Mouse (Mus musculus) MEL (cell line): ENCODE measurements around the gene Wdr4. TPM values are rescaled to one million over a fixed set of nuclear protein-coding genes. Genes with fewer than 3 reads are reported as not detected.

Experiments used
- DNase-seq: peaks from one replicate; pipeline ENCODE4 v3.0.0; 2011; ENCODE audit warnings: low read depth, low spot score
- H3K27ac ChIP-seq: 2 replicates; pipeline ENCODE4 v1.5.1; 2012; ENCODE audit warnings: low read depth, mild to moderate bottlenecking, control low read depth, low read length, moderate library complexity; ENCODE audit not compliant: control insufficient read depth
- H3K27me3 ChIP-seq, 2 experiments: fragments of 150-350 bp in 1 of 2; sonication (generic) in 1 of 2; 2 replicates each; pipeline ENCODE4 v1.6.1; 2012; ENCODE audit warnings: low read length in 2 of 2, mild to moderate bottlenecking in 2 of 2, improper control_type of control experiment in 1 of 2, moderate library complexity in 1 of 2; ENCODE audit not compliant: insufficient read depth in 2 of 2, control insufficient read depth in 1 of 2
- H3K36me3 ChIP-seq, 2 experiments: 2 replicates each; pipeline ENCODE4 v1.6.1; 2012 to 2014; ENCODE audit warnings: low read length in 2 of 2, improper control_type of control experiment in 1 of 2, inconsistent platforms in 1 of 2, mild to moderate bottlenecking in 1 of 2; ENCODE audit not compliant: insufficient read depth in 2 of 2, control insufficient read depth in 1 of 2
- H3K4me1 ChIP-seq, 2 experiments: fragments of 150-350 bp in 1 of 2; sonication (generic) in 1 of 2; 2 replicates each; pipeline ENCODE4 v1.6.1; 2012; ENCODE audit warnings: low read length in 2 of 2, improper control_type of control experiment in 1 of 2, mild to moderate bottlenecking in 1 of 2; ENCODE audit not compliant: insufficient read depth in 2 of 2, control insufficient read depth in 1 of 2
- H3K4me3 ChIP-seq, 2 experiments: fragments of 150-350 bp in 1 of 2; sonication (generic) in 1 of 2; 2 replicates each; pipeline ENCODE4 v1.5.1; 2012; ENCODE audit warnings: low read depth in 2 of 2, low read length in 2 of 2, mild to moderate bottlenecking in 2 of 2, moderate library complexity in 2 of 2, control low read depth in 1 of 2, improper control_type of control experiment in 1 of 2; ENCODE audit not compliant: control insufficient read depth in 1 of 2, insufficient read depth in 1 of 2
- H3K79me2 ChIP-seq: 2 replicates; pipeline ENCODE4 v1.6.1; 2012; ENCODE audit warnings: mild to moderate bottlenecking, low read length, moderate library complexity; ENCODE audit not compliant: control insufficient read depth, poor library complexity, insufficient read depth
- H3K9ac ChIP-seq: 2 replicates; pipeline ENCODE4 v1.6.1; 2012; ENCODE audit warnings: low read depth, mild to moderate bottlenecking, control low read depth, low read length, moderate library complexity; ENCODE audit not compliant: control insufficient read depth, poor library complexity, severe bottlenecking
- H3K9me3 ChIP-seq: fragments of 150-350 bp; sonication (generic); replicated peaks from 2 replicates; pipeline ENCODE4 v1.6.1; 2012; ENCODE audit warnings: mild to moderate bottlenecking, low read length, improper control_type of control experiment, moderate library complexity; ENCODE audit not compliant: insufficient read depth
- CHD1 ChIP-seq: IDR thresholded peaks from 2 replicates; pipeline ENCODE4 v1.6.1; 2012; ENCODE audit warnings: low read depth, mild to moderate bottlenecking, inconsistent platforms, low read length, improper control_type of control experiment
- CHD2 ChIP-seq: IDR thresholded peaks from 2 replicates; pipeline ENCODE4 v1.6.1; 2011; ENCODE audit warnings: low read length, improper control_type of control experiment
- CTCF ChIP-seq, 3 experiments: IDR thresholded peaks in 2 of 3; conservative IDR thresholded peaks in 1 of 3; 2 replicates each; pipeline ENCODE4 v1.5.1; 2011 to 2012; ENCODE audit warnings: low read length in 3 of 3, low read depth in 2 of 3, mild to moderate bottlenecking in 2 of 3, improper control_type of control experiment in 1 of 3, inconsistent platforms in 1 of 3, mixed read lengths in 1 of 3, moderate library complexity in 1 of 3; ENCODE audit not compliant: control insufficient read depth in 1 of 3, insufficient read depth in 1 of 3, poor library complexity in 1 of 3, severe bottlenecking in 1 of 3
- E2F4 ChIP-seq: IDR thresholded peaks from 2 replicates; pipeline ENCODE4 v1.6.1; 2011; ENCODE audit warnings: low read depth, low read length, improper control_type of control experiment, borderline replicate concordance
- EP300 ChIP-seq, 2 experiments: IDR thresholded peaks; 2 replicates each; pipeline ENCODE4 v1.6.1; 2011; ENCODE audit warnings: improper control_type of control experiment in 2 of 2, low read length in 2 of 2, low read depth in 1 of 2, mild to moderate bottlenecking in 1 of 2
- GATA1 ChIP-seq: IDR thresholded peaks from 2 replicates; pipeline ENCODE4 v1.6.1; 2011; ENCODE audit warnings: low read depth, low read length, improper control_type of control experiment
- HCFC1 ChIP-seq: IDR thresholded peaks from 2 replicates; pipeline ENCODE4 v1.6.1; 2012; ENCODE audit warnings: low read depth, mild to moderate bottlenecking, inconsistent platforms, low read length, improper control_type of control experiment, moderate library complexity
- MAFK ChIP-seq: IDR thresholded peaks from 2 replicates; pipeline ENCODE4 v1.6.1; 2011; ENCODE audit warnings: low read depth, mild to moderate bottlenecking, low read length, improper control_type of control experiment, borderline replicate concordance
- MAX ChIP-seq: IDR thresholded peaks from 2 replicates; pipeline ENCODE4 v1.6.1; 2011; ENCODE audit warnings: low read length, improper control_type of control experiment
- MEF2A ChIP-seq: IDR thresholded peaks from 2 replicates; pipeline ENCODE4 v1.6.1; 2014; ENCODE audit warnings: low read depth, mild to moderate bottlenecking, inconsistent platforms, low read length, improper control_type of control experiment; ENCODE audit not compliant: poor library complexity, insufficient replicate concordance, severe bottlenecking; ENCODE audit errors: extremely low read depth
- MYB ChIP-seq: IDR thresholded peaks from 2 replicates; pipeline ENCODE4 v1.6.1; 2011; ENCODE audit warnings: mild to moderate bottlenecking, low read depth, low read length, improper control_type of control experiment
- NELFE ChIP-seq: IDR thresholded peaks from 2 replicates; pipeline ENCODE4 v1.6.1; 2011; ENCODE audit warnings: low read depth, low read length, improper control_type of control experiment
- POLR2A ChIP-seq, 2 experiments: IDR thresholded peaks; 2 replicates each; pipeline ENCODE4 v1.6.1; 2011 to 2012; ENCODE audit warnings: low read length in 2 of 2, mild to moderate bottlenecking in 2 of 2, control low read depth in 1 of 2, improper control_type of control experiment in 1 of 2, low read depth in 1 of 2, moderate library complexity in 1 of 2; ENCODE audit not compliant: control insufficient read depth in 1 of 2, insufficient read depth in 1 of 2, poor library complexity in 1 of 2
- POLR2AphosphoS2 ChIP-seq: IDR thresholded peaks from 2 replicates; pipeline ENCODE4 v1.6.1; 2011; ENCODE audit warnings: low read length, improper control_type of control experiment
- POLR2AphosphoS5 ChIP-seq: IDR thresholded peaks from 2 replicates; pipeline ENCODE4 v1.6.1; 2012; ENCODE audit warnings: low read depth, borderline replicate concordance, mild to moderate bottlenecking, inconsistent platforms, low read length, moderate library complexity, mixed read lengths
- RAD21 ChIP-seq: IDR thresholded peaks from 2 replicates; pipeline ENCODE4 v1.6.1; 2011; ENCODE audit warnings: mild to moderate bottlenecking, low read depth, low read length, improper control_type of control experiment
- SIN3A ChIP-seq: IDR thresholded peaks from 2 replicates; pipeline ENCODE4 v1.6.1; 2012; ENCODE audit warnings: low read length, improper control_type of control experiment, inconsistent platforms
- SMC3 ChIP-seq: IDR thresholded peaks from 2 replicates; pipeline ENCODE4 v1.6.1; 2011; ENCODE audit warnings: low read depth, low read length, improper control_type of control experiment
- TBP ChIP-seq: IDR thresholded peaks from 2 replicates; pipeline ENCODE4 v1.8.0; 2011; ENCODE audit warnings: low read depth, low read length, improper control_type of control experiment
- TCF12 ChIP-seq: IDR thresholded peaks from 2 replicates; pipeline ENCODE4 v1.6.1; 2014; ENCODE audit warnings: low read depth, mild to moderate bottlenecking, inconsistent platforms, low read length, improper control_type of control experiment, moderate library complexity
- USF1 ChIP-seq: IDR thresholded peaks from 2 replicates; pipeline ENCODE4 v1.6.1; 2014; ENCODE audit warnings: low read depth, mild to moderate bottlenecking, inconsistent platforms, low read length, improper control_type of control experiment, moderate library complexity
- USF2 ChIP-seq, 2 experiments: IDR thresholded peaks; 2 replicates each; pipeline ENCODE4 v1.6.1; 2011 to 2012; ENCODE audit warnings: improper control_type of control experiment in 2 of 2, low read length in 2 of 2, borderline replicate concordance in 1 of 2, inconsistent platforms in 1 of 2, low read depth in 1 of 2, mild to moderate bottlenecking in 1 of 2; ENCODE audit not compliant: insufficient read depth in 1 of 2
- ZC3H11A ChIP-seq: IDR thresholded peaks from 2 replicates; pipeline ENCODE4 v1.6.1; 2012; ENCODE audit warnings: low read depth, mild to moderate bottlenecking, inconsistent platforms, low read length, improper control_type of control experiment
- ZKSCAN1 ChIP-seq: IDR thresholded peaks from 2 replicates; pipeline ENCODE4 v1.6.1; 2012; ENCODE audit warnings: low read depth, mild to moderate bottlenecking, inconsistent platforms, low read length, improper control_type of control experiment, moderate library complexity
- ZNF384 ChIP-seq: IDR thresholded peaks from 2 replicates; pipeline ENCODE4 v1.6.1; 2012; ENCODE audit warnings: low read depth, mild to moderate bottlenecking, inconsistent platforms, low read length, improper control_type of control experiment
- polyA plus RNA-seq, 2 experiments: library from polyadenylated mRNA; stranded (reverse) in 1 of 2; unstranded in 1 of 2; fragments of >175 nt in 1 of 2; fragments of >200 nt in 1 of 2; gene quantifications; 2 replicates each; pipeline versions ENCODE4 v1.2.1 to v1.2.4; 2012; ENCODE audit warnings: low replicate concordance in 2 of 2, low read depth in 1 of 2; ENCODE audit not compliant: insufficient read length in 2 of 2, insufficient read depth in 1 of 2, missing spikeins in 1 of 2
- total RNA-seq: library from RNA; depleted of rRNA; stranded (reverse); fragments of 300-350 nt; gene quantifications from 2 replicates; pipeline ENCODE4 v1.2.3, GENCODE M21; 2012

Gene Wdr4
- total and polyA plus RNA-seq, 3 experiments, result 109 to 118 TPM; not detected in 1

DNA sequence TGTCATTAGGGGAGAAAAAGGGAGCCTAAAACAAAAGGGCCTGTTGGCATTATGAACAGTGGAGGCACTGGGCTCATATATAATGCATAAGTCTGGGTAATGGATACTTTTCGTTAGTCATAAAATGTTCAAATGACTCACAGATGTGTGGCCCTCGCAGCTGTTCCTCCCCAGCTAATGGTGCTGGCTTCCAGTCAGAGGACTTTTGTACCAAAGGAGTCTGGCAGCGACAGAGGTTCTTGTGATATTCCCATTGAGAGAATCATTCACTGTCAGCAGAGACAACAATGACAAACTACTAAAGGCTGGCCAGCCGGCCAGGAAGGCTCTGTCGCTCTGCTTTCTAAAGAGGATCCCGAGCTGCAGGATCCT, 21.7 kb upstream of the Wdr4 start:
- no peak overlapping the region for H3K27ac ChIP-seq

DNA sequence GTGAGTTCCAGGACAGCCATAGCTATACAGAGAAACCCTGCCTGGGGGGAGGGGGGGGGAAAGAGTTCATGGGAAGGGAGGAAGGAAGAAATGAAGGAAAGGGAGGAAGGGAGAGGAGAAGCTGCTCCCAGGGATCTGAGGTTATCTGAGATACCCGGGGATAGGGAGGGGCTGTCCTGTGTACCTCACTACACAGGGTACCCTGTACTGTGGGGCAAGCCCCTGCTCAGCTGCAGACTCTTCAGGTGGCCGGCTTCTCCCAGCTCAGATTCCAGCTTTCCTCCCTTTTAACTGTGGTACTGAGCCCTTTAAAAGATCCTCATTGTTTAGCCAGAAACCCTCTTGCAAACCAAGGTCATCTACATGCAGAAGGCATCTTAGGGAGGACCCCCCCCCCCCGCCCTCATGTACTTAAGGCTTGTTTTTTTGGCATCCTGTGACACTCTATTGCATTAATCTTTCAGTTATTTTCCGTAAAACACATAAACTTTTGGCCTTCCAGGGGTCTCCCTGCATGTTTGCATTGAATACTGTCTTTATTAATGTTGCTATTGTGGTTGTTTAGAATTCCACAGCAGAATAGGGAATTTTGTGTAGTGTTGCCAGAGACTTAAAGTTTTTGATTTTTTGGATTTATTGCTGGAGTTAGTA, 21.2 kb upstream of the Wdr4 start:
- H3K36me3 ChIP-seq, result no peaks in the 10 kb centered on the region
- TF ChIP-seq CHD2 (no peak), MYB (no peak), SIN3A (no peak), USF2 (IDR thresholded peaks at IDR 0.05; ENCODE audit: borderline replicate concordance in 1 of 2, insufficient read depth in 1 of 2, low read depth in 1 of 2, low read length in 2 of 2) (no peak), TCF12 (no peak), NELFE (no peak), POLR2AphosphoS2 (no peak), MAFK (no peak), POLR2A (IDR thresholded peaks at IDR 0.05; ENCODE audit: control insufficient read depth in 1 of 2, insufficient read depth in 1 of 2, low read depth in 1 of 2, low read length in 2 of 2, poor library complexity in 1 of 2) (no peak), ZKSCAN1 (no peak), EP300 (IDR thresholded peaks at IDR 0.05; ENCODE audit: low read depth in 1 of 2, low read length in 2 of 2) (no peak), CTCF (IDR thresholded peaks at IDR 0.05 in 2 of 3, conservative IDR thresholded peaks at IDR 0.05 in 1 of 3; ENCODE audit: control insufficient read depth in 1 of 3, insufficient read depth in 1 of 3, low read depth in 2 of 3, low read length in 3 of 3, poor library complexity in 1 of 3, severe bottlenecking in 1 of 3) (no peak), TBP (no peak), MEF2A (no peak), HCFC1 (no peak), MAX (no peak)
- no peaks in the 10 kb centered on the region for H3K9me3 ChIP-seq
- 0 out of 4 replicates have a peak, but pooled peaks cover 0 to 1% of the 10 kb centered on the region in 2 experiments for H3K27me3 ChIP-seq
- no peaks in the 10 kb centered on the region for H3K79me2 ChIP-seq
- no peak overlapping the region for H3K9ac ChIP-seq
- H3K27ac ChIP-seq, result no peak overlapping the region
- no peak for DNase-seq
- H3K4me3 ChIP-seq, result no peak overlapping the region
- H3K4me1 ChIP-seq, result no peaks in the 10 kb centered on the region

More for the DNA sequence above, 21.7 kb upstream of the Wdr4 start:
- Histone ChIP-seq H3K27me3 (0 out of 4 replicates have a peak, but pooled peaks cover 0 to 1% of the 10 kb centered on the region in 2 experiments), H3K9ac (no peak overlapping the region), H3K4me1 (no peaks in the 10 kb centered on the region), H3K79me2 (no peaks in the 10 kb centered on the region), H3K9me3 (no peaks in the 10 kb centered on the region), H3K4me3 (no peak overlapping the region), H3K36me3 (no peaks in the 10 kb centered on the region)
- no peak for DNase-seq
- no peak for TF ChIP-seq USF1
- TF ChIP-seq POLR2AphosphoS5, result no peak
- TF ChIP-seq E2F4, result no peak
- TF ChIP-seq ZC3H11A, result no peak
- no peak for TF ChIP-seq SMC3
- TF ChIP-seq MYB, result no peak
- no peak for TF ChIP-seq CTCF (IDR thresholded peaks at IDR 0.05 in 2 of 3, conservative IDR thresholded peaks at IDR 0.05 in 1 of 3; ENCODE audit: control insufficient read depth in 1 of 3, insufficient read depth in 1 of 3, low read depth in 2 of 3, low read length in 3 of 3, poor library complexity in 1 of 3, severe bottlenecking in 1 of 3)
- no peak for TF ChIP-seq CHD1
- TF ChIP-seq HCFC1, result no peak
- TF ChIP-seq ZNF384, result no peak
- no peak for TF ChIP-seq TBP
- no peak for TF ChIP-seq GATA1
- no peak for TF ChIP-seq RAD21
- TF ChIP-seq CHD2, result no peak
